Comparison of ENCODE assay signal across 9 mouse cellular contexts in genomic region chr9:14053704-14054103, GRCm38 (mm10).
A peak's percentile ranks its signal among the peaks of the same experiment; 100 is the strongest.
DNase-seq lines count a peak whose midpoint lies in the region; ATAC-seq lines count a peak whose summit lies in the region.
"Had no signal": no experiment of that assay in that cellular context is flagged by ENCODE, and none has a peak within 500 bp of the region (broad histone marks: within the 10 kb centered on the region; RNA-seq: fewer than 3 reads in every experiment).

No protein-coding gene starts in this region.

- no peak overlapping the region for H3K9ac ChIP-seq in midbrain, embryonic 13.5 days (replicated peaks)
- no peak overlapping the region for H3K9ac ChIP-seq in stomach, embryonic 16.5 days (ENCODE audit: low read length)
- no peak overlapping the region for H3K9ac ChIP-seq in forebrain, embryonic 16.5 days (replicated peaks; ENCODE audit: low read depth, low read length)

- ATAC-seq in midbrain, embryonic 13.5 days: no peak
- ATAC-seq in stomach, embryonic 16.5 days (ENCODE audit: insufficient read depth, low FRiP score): peak; percentile 57
- ATAC-seq in forebrain, embryonic 16.5 days: no peak
- ATAC-seq: forebrain, embryonic 14.5 days had no signal

- no peak for DNase-seq in midbrain, embryonic 10.5 days (ENCODE audit: low spot score)
- peak; percentile 43 for DNase-seq in gastrocnemius, postnatal 25 days
- DNase-seq in kidney, postnatal 36 days: peak; percentile 77 to 86
- no peak for DNase-seq in frontal cortex, postnatal 36 days (ENCODE audit: low spot score in 2 of 2)
- DNase-seq: cerebellum, adult 11-12 months had no signal

- no peak overlapping the region for H3K4me3 ChIP-seq in midbrain, embryonic 10.5 days
- H3K4me3 ChIP-seq in midbrain, embryonic 13.5 days (replicated peaks): no peak overlapping the region
- no peak overlapping the region for H3K4me3 ChIP-seq in stomach, embryonic 16.5 days (replicated peaks; ENCODE audit: low read length)
- H3K4me3 ChIP-seq in forebrain, embryonic 16.5 days (replicated peaks; ENCODE audit: low read length): no peak overlapping the region

- H3K27me3 ChIP-seq in midbrain, embryonic 10.5 days (ENCODE audit: low read depth, poor library complexity, severe bottlenecking): no peaks in the 10 kb centered on the region
- no peaks in the 10 kb centered on the region for H3K27me3 ChIP-seq in midbrain, embryonic 13.5 days
- no peaks in the 10 kb centered on the region for H3K27me3 ChIP-seq in stomach, embryonic 16.5 days (ENCODE audit: control insufficient read depth, insufficient read depth, low read length)
- H3K27me3 ChIP-seq in forebrain, embryonic 16.5 days (replicated peaks; ENCODE audit: control insufficient read depth, insufficient read depth, low read length): no peaks in the 10 kb centered on the region

- H3K4me2 ChIP-seq in midbrain, embryonic 13.5 days (replicated peaks): no peak overlapping the region
- H3K4me2 ChIP-seq in stomach, embryonic 16.5 days (ENCODE audit: low read depth, low read length): no peak overlapping the region
- H3K4me2 ChIP-seq in forebrain, embryonic 16.5 days (ENCODE audit: low read length): no peak overlapping the region

- 56% methylated on average over 2 of the region's 2 CpGs for WGBS in midbrain, embryonic 10.5 days
- WGBS in midbrain, embryonic 13.5 days: 40% methylated on average over 2 of the region's 2 CpGs
- 39% methylated on average over 2 of the region's 2 CpGs for WGBS in stomach, embryonic 16.5 days
- 21% methylated on average over 2 of the region's 2 CpGs for WGBS in forebrain, embryonic 16.5 days

- H3K36me3 ChIP-seq in midbrain, embryonic 10.5 days: no peaks in the 10 kb centered on the region
- H3K36me3 ChIP-seq in midbrain, embryonic 13.5 days: no peaks in the 10 kb centered on the region
- H3K36me3 ChIP-seq in stomach, embryonic 16.5 days (ENCODE audit: control insufficient read depth, insufficient read depth, low read length): no peaks in the 10 kb centered on the region
- H3K36me3 ChIP-seq in forebrain, embryonic 16.5 days (ENCODE audit: control insufficient read depth, insufficient read depth): no peaks in the 10 kb centered on the region

- peaks cover 19% of the 10 kb centered on the region for H3K4me1 ChIP-seq in midbrain, embryonic 10.5 days
- peaks cover 13% of the 10 kb centered on the region for H3K4me1 ChIP-seq in midbrain, embryonic 13.5 days (replicated peaks)
- H3K4me1 ChIP-seq in stomach, embryonic 16.5 days (ENCODE audit: control insufficient read depth, insufficient read depth, low read length): peaks cover 28% of the 10 kb centered on the region
- peaks cover 4% of the 10 kb centered on the region for H3K4me1 ChIP-seq in forebrain, embryonic 16.5 days (replicated peaks; ENCODE audit: control insufficient read depth, insufficient read depth, low read length)

- peak overlapping the region; percentile 46; the same call in 1 of the 2 replicates for H3K27ac ChIP-seq in midbrain, embryonic 10.5 days (replicated peaks)
- no peak overlapping the region for H3K27ac ChIP-seq in midbrain, embryonic 13.5 days
- H3K27ac ChIP-seq in stomach, embryonic 16.5 days (ENCODE audit: low read length): no peak overlapping the region; the same call in 1 of the 2 replicates
- H3K27ac ChIP-seq in forebrain, embryonic 16.5 days (ENCODE audit: low read length): no peak overlapping the region

- H3K9me3 ChIP-seq in midbrain, embryonic 10.5 days (replicated peaks): no peaks in the 10 kb centered on the region
- no peaks in the 10 kb centered on the region for H3K9me3 ChIP-seq in midbrain, embryonic 13.5 days
- no peaks in the 10 kb centered on the region for H3K9me3 ChIP-seq in stomach, embryonic 16.5 days (replicated peaks; ENCODE audit: control insufficient read depth, low read length)
- H3K9me3 ChIP-seq in forebrain, embryonic 16.5 days (ENCODE audit: control insufficient read depth, low read length): no peaks in the 10 kb centered on the region

Comparison
In these comparisons a context has a peak if more than half of its experiments do, and no peak if none do; other contexts are left out.
1. DNase-seq: peak in gastrocnemius, postnatal 25 days (single experiment) and kidney, postnatal 36 days (2 of 2); none in midbrain, embryonic 10.5 days (single experiment) and frontal cortex, postnatal 36 days (0 of 2).